Mouse (Mus musculus) layer of hippocampus, adult 11-12 months (tissue): Measurements from ENCODE around the gene Samsn1.

Experiments
- DNase-seq: peaks from one replicate; pipeline ENCODE4 v3.0.0; 2022; ENCODE audit warnings: low spot score

The Samsn1 gene

DNA sequence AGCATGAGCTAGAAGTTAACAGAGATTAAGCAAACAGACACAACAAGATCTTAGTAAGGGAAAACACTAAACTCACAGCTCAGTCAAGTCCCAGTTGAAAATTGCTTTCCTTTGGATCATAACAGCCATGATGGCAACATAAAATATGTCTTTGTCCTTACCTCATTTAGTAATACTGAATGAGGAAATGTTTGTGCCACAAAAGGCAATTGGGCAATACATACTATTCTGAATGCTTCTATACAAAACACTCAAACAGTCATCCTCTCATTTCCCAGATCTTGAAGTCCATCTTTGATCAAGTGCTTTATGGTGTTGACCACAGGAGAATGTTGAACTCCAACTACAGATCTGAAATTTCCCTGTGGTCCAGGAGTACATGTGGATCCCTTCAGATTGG is 88.7 kb downstream of the Samsn1 start:
- no peak for DNase-seq

DNA sequence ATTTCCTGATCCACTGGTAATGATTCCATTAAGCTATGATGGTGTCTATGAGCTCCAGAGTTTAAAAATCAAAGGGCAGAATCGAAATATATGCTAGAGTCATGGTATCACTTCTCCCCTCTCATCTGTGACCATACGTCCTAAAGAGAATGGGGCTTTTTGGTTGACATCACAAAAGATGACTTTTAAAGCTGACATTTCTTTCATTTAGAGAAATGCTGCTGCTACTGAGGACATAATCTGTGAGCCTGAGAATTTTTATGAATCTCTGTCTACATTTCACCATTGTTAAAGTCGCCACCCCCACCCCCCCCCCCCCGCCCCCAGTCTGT is 91.9 kb downstream of the Samsn1 start:
- no peak for DNase-seq

GRCm38 (mm10) chr16:75929536-75930221 is 92.4 kb downstream of the Samsn1 start:
- DNase-seq, result no peak

- no peak for DNase-seq
These were observed 95.6 kb downstream of the Samsn1 start for GRCm38 (mm10) chr16:75926511-75926910.

DNA sequence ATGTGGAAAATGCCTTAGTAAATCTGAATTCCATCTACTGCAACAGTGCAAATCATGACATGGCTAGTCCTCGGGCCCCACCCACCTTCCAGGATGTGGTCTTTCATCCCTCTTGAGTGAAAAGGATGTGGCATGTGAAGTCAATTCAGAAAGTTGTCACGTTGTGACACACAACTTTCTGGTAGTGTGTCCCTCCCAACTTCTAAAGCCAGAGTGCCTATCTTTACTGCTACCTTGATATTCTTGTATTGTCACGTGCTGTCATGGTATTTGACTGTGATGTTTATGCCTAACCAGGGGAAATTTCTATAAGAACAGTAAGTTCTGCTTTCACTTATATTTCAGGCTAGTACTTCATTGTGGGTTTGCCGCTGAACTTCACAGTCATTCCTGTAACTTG is 101.2 kb downstream of the Samsn1 start:
- DNase-seq, result no peak

DNA sequence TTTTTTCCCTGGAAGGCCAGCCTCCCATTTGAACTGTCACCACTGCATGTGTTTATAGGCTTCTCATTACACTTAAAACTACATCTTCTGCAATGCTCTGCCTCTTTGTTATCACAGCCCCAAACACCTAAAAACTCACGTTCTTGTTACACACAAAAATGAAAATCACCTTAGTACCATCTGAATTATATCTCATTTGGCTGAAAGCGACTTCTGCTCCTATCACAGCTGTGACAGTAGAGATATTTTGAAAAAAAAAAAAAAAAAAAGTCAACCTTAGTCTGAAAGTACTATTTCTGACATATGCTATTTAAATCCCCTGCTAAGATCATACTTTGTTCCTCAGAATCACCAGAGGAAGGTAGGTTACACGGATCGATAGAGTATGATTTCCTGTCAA is 102.8 kb downstream of the Samsn1 start:
- no peak for DNase-seq

- no peak for DNase-seq
These were observed 104.4 kb downstream of the Samsn1 start for GRCm38 (mm10) chr16:75917712-75918111.

DNA sequence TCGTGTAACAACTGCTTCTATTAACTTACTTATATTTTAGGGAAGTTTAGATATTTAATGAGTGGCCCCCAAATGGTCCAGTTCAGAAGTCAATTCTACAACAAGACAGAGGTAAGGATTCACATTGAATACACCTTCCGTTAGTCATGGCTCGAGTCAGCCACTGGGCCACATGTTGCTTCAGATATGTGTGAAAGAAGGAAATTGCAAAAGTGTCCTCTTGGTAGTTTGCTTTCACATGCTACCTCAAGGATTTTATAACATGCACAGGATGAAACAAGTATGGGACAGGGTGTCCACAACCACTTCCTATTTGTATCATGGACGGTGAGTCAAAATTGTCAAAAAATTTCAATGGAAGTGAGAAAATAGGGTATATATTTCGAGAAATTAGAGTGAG is 110.0 kb downstream of the Samsn1 start:
- no peak for DNase-seq

DNA sequence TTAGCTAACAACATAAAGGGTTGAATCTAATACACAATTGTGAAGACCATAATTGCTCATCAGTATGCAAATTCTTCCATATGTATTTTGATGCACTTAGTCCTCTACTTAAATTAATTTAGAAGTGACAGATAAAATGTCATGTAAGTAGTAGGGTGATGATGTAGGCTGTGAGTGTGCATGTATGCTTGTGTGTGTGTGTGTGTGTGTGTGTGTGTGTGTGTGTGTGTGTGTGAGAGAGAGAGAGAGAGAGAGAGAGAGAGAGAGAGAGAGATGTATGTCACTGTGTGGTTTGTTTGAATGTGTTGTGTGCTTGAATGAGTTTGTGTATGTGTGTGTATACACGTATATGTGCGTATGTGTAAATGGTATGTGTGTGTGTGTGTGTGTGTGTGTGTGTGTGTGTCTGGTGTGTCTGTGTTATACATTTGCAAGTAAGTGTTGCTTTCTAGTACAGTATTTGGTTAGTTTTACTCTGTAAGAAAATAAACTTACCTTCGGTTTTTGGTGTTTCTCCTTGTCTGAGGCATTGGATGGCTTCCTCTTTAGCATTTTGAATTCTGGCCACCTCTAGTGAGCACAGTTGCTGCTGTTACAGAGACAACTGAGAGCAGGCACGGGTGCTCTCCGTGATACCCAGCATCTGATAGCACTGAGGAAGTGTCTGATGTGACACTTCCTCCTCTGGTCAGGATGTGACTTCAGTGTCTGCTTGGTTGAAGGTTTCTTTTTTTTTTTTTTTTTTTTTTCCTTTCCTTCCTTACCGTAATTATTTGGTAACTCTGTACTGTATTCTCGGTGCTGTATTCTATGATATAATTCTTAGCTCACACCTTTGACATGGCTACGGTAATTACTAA is 113.2 kb downstream of the Samsn1 start:
- peak; percentile 44 for DNase-seq

DNA sequence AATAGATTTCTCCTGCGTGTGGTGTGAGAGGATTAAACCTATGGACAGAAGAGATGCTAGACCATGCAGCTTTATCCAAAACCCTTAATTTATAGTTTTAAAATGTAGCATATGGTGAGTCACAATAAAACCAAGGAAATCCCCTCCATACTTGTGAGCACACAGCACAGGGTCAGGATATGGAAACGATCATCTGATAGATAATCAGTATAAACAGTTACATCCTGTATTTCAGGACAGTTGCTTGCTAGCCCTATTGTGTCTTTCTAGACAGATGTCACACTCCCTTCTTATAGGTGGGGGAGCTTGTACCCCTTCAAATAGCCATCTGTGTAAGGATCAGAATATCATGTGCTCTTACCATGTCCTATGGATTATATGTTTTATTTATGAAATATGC is 115.3 kb downstream of the Samsn1 start:
- DNase-seq, result no peak

- no peak for DNase-seq
These were observed 115.8 kb downstream of the Samsn1 start for GRCm38 (mm10) chr16:75906260-75906659.

- no peak for DNase-seq
These were observed 116.8 kb downstream of the Samsn1 start for GRCm38 (mm10) chr16:75905324-75905723.

- DNase-seq, result no peak
These were observed 118.0 kb downstream of the Samsn1 start for GRCm38 (mm10) chr16:75904072-75904471.

DNA sequence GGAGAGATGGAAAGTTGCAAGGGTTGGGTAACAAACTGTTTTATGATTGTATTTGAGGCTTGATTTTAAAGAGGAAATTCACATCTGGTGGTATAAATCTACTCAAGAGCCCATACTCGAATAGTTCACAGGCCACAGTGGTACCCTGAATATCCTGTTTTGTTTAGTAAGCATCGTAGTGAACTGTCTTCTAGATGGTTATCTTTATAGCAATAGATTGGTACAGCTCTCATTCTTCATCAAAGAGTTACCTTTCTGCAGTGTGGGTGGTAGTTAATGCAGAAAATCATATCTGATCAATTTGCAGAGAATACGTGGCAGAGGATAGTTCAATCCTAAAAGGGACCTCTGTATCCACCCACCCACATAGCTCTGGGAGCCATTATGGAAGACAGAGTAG is 119.1 kb downstream of the Samsn1 start:
- DNase-seq, result no peak

- DNase-seq, result no peak
These were observed 122.0 kb downstream of the Samsn1 start for GRCm38 (mm10) chr16:75899885-75900620.

- DNase-seq, result no peak
These were observed 124.2 kb downstream of the Samsn1 start for GRCm38 (mm10) chr16:75897828-75898367.

GRCm38 (mm10) chr16:75894263-75894901 is 127.7 kb downstream of the Samsn1 start:
- no peak for DNase-seq

DNA sequence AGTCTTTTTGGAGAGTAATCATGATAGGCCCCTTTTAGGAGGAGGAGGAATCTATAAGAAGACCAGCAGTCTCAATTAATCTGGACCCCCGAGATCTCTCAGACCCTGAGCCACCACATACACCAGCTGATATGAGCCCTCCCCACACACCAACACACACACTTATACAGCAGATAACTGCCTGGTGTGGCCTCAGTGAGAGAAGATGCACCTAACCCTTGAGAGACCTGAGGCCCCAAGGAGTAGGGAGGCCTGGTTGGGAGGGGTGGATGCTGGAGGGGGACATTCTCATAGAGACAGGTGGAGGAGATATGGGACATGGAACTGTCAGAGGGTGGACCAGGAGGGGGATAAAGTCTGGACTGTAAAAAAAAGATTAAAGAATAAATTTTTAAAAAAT is 128.6 kb downstream of the Samsn1 start:
- no peak for DNase-seq

GRCm38 (mm10) chr16:75889081-75889646 is 132.9 kb downstream of the Samsn1 start:
- no peak for DNase-seq

DNA sequence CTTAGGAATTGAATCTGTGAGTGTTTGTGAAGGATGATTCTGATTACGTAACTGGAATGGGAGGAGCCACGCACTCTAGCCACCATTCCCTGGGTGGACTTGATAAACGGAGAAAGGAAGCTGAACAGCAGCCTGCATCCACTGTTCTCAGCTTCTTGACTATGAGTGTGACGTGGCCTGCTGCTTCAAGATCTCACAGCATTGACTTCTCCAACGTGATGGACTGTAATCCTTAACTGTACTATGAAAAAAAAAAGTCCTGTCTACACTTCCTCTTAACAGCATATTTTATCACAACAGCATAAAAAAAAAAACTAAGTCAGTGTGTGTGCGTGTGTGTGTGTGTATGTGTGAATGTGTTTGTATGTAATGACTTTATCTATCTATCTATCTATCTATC is 134.9 kb downstream of the Samsn1 start:
- DNase-seq, result no peak

DNA sequence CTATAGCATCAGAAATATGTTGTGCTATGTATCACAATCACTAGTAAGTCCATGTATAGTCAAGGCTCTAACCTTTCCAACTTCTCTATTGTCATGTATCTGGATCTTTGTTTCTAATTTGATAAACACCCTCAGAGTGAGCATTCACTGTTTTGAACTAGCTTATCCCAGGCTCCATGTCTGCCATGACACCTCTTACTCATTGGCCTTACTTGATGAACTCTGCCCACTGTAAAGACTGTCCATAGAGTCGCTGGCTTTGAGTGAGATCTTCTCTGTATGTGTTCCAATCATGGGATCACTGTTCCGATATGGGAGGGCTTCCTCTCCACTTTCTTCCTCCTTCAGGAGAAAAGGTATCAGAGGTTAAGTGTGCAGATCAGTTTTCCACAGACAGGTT is 143.2 kb downstream of the Samsn1 start:
- no peak for DNase-seq

- DNase-seq, result peak; percentile 27
These were observed 144.9 kb downstream of the Samsn1 start for GRCm38 (mm10) chr16:75877170-75877569.
